Mouse (Mus musculus) embryonic facial prominence, embryonic 14.5 days (tissue): ENCODE data around the gene Frmd5. TPM values are rescaled to one million over a fixed set of nuclear protein-coding genes. Genes with fewer than 3 reads are reported as not detected.

Source experiments
- ATAC-seq: fragments of 200-750 bp; cut with Nextera tagmentation; 2 replicates; pipeline ENCODE4 v1.8.0; 2017; ENCODE audit warnings: low read depth, moderate number of reproducible peaks, moderate TSS enrichment
- DNase-seq: peaks from one replicate; pipeline ENCODE4 v3.0.0-alpha.2; 2015; ENCODE audit warnings: low spot score
- H3K27ac ChIP-seq: fragments of 300-500 bp; sonication (generic); replicated peaks from 2 replicates; pipeline ENCODE4 v1.5.1; 2014; ENCODE audit warnings: low read depth, mild to moderate bottlenecking, low read length, moderate library complexity
- H3K27me3 ChIP-seq: fragments of 300-500 bp; sonication (generic); replicated peaks from 2 replicates; pipeline ENCODE4 v1.6.1; 2014; ENCODE audit warnings: low read length; ENCODE audit not compliant: control insufficient read depth, insufficient read depth
- H3K36me3 ChIP-seq: fragments of 300-500 bp; sonication (generic); 2 replicates; pipeline ENCODE4 v1.6.1; 2014; ENCODE audit warnings: low read length, mixed read lengths; ENCODE audit not compliant: control insufficient read depth, insufficient read depth
- H3K4me1 ChIP-seq: fragments of 300-500 bp; sonication (generic); 2 replicates; pipeline ENCODE4 v1.6.1; 2014; ENCODE audit warnings: antibody characterized with exemption, low read length; ENCODE audit not compliant: control insufficient read depth, insufficient read depth
- H3K4me2 ChIP-seq: fragments of 300-500 bp; sonication (generic); 2 replicates; pipeline ENCODE4 v1.6.1; 2014; ENCODE audit warnings: low read depth, mild to moderate bottlenecking, low read length, moderate library complexity, mixed read lengths
- H3K4me3 ChIP-seq: fragments of 300-500 bp; sonication (generic); 2 replicates; pipeline ENCODE4 v1.5.1; 2014; ENCODE audit warnings: low read depth, mild to moderate bottlenecking, low read length
- H3K9ac ChIP-seq: fragments of 300-500 bp; sonication (generic); 2 replicates; pipeline ENCODE4 v1.6.1; 2014; ENCODE audit warnings: low read depth, mild to moderate bottlenecking, low read length, moderate library complexity, mixed read lengths
- H3K9me3 ChIP-seq: fragments of 300-500 bp; sonication (generic); 2 replicates; pipeline ENCODE4 v1.6.1; 2016; ENCODE audit warnings: low read length; ENCODE audit not compliant: control insufficient read depth
- WGBS: fragments of 180-500 bp; shearing (Covaris S2); extraction: QIAGEN DNeasy Blood & Tissue Kit; methylation state at CpG from one replicate; pipeline ENCODE4 v1.1.7; 2014; 5-methylcytosine and 5-hydroxymethylcytosine counted together
- polyA plus RNA-seq: library from polyadenylated mRNA; unstranded; fragments of >200 nt; fragmentation: Nextera tagmentation; extraction: Ambion mirVana; gene quantifications from 2 replicates; pipeline ENCODE4 v1.2.1, GENCODE M21; 2014

The Frmd5 gene
- polyA plus RNA-seq, 1 experiment from 2014 or later: 1.4 TPM

DNA sequence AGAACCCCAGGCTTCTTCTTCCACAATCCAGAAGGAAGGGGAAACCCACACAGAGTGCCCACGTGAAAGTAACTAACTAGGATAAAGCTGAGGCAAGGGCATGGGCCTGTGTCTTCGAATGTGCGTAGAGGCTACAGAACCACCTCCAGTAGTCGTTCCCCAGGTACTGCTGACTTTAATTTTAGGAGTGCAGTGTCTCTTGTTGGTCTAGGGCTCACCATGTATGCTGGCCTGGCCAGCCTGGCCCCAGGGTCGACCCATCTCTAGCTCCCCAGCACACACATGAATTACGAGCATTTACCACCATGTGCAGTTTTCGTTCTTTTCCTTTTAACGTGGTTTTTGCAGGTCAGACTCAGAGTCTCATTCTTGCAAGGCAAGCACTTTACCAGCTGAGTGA, 83.1 kb downstream of the Frmd5 start:
- H3K4me1 ChIP-seq: no peaks in the 10 kb centered on the region; the same call in 1 of the 2 replicates
- WGBS: 81% methylated on average over 8 of the region's 8 CpGs
- ATAC-seq (no peak), DNase-seq (no peak)
- no peaks in the 10 kb centered on the region for H3K27me3 ChIP-seq
- H3K4me2 ChIP-seq: no peak overlapping the region
- no peaks in the 10 kb centered on the region for H3K9me3 ChIP-seq
- H3K27ac ChIP-seq: no peak overlapping the region
- H3K36me3 ChIP-seq: no peaks in the 10 kb centered on the region
- no peak overlapping the region for H3K4me3 ChIP-seq
- no peak overlapping the region for H3K9ac ChIP-seq

DNA sequence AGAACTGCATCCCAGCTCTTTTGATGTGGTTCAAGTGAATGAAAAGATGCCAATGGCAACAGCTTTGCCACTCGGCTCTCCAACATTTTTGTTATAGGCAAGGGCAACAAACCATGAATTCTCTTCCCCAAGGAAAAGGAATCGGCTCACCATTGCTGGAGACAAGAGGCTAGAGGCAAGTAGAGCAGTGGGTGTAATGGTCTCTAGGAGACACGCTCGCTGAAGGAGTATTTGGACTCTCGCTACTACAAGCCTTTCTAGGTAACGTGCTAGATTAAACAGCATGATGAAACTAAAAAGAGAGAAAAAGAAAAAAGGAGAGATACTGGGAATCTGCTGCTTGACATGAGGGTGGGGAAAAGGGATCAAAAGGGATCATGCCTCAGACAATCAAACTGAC, 87.9 kb downstream of the Frmd5 start:
- H3K9ac ChIP-seq: no peak overlapping the region
- DNase-seq (no peak), ATAC-seq (no peak)
- H3K27ac ChIP-seq: no peak overlapping the region
- H3K4me3 ChIP-seq: no peak overlapping the region
- H3K27me3 ChIP-seq: no peaks in the 10 kb centered on the region
- H3K4me1 ChIP-seq: no peaks in the 10 kb centered on the region; the same call in 1 of the 2 replicates
- no peak overlapping the region for H3K4me2 ChIP-seq
- H3K9me3 ChIP-seq: no peaks in the 10 kb centered on the region
- no peaks in the 10 kb centered on the region for H3K36me3 ChIP-seq
- 80% methylated on average over 6 of the region's 6 CpGs for WGBS

DNA sequence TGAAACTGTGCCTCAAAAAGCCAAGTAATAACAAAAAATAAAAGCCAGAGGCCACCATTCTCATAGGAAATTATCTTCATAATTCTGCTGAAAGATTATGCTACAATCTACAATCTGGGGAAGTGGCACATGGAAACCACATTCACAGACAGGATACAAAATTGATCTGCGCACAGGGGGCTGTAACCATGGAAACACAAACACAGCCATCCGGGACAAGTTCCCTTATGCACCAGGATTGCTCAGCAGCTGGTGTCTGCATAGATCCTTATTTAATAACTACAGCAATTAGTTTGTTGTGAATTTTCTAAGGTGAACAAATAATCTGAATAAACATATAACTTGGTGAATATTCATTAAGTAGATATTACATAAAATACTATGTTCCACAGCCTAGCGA, 89.8 kb downstream of the Frmd5 start:
- Histone ChIP-seq H3K9me3 (0 out of 2 replicates have a peak, but pooled peaks cover 5% of the 10 kb centered on the region), H3K4me2 (no peak overlapping the region), H3K9ac (no peak overlapping the region), H3K4me3 (no peak overlapping the region), H3K36me3 (no peaks in the 10 kb centered on the region), H3K27me3 (no peaks in the 10 kb centered on the region), H3K27ac (no peak overlapping the region), H3K4me1 (no peaks in the 10 kb centered on the region)
- DNase-seq (peak; percentile 23), ATAC-seq (no peak)
- 59% methylated on average over 3 of the region's 3 CpGs for WGBS

DNA sequence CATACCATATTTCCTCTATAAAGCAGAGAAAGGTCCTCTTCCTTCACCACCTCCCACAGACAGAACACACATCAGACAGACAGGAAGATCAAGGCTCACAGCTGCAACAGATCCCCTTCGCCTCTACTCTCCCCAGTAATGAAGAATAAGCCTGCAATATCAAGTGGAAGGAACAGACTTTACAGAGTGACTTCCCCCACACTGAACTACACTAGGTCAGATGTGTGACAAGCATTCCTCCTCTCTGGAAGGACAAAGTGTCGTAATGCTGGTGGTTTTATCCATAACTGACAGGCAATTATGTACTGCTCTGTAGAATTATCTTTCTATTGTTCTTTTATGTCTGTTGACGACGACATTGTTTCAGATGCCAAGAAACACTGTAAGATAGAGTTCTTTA, 93.3 kb downstream of the Frmd5 start:
- no peak for ATAC-seq
- no peak for DNase-seq
- no peak overlapping the region for H3K27ac ChIP-seq
- WGBS: 69% methylated on average over 4 of the region's 4 CpGs
- H3K9ac ChIP-seq: no peak overlapping the region
- no peaks in the 10 kb centered on the region for H3K27me3 ChIP-seq
- no peaks in the 10 kb centered on the region for H3K4me1 ChIP-seq
- H3K9me3 ChIP-seq: 0 out of 2 replicates have a peak, but pooled peaks cover 5% of the 10 kb centered on the region
- no peak overlapping the region for H3K4me2 ChIP-seq
- no peaks in the 10 kb centered on the region for H3K36me3 ChIP-seq
- no peak overlapping the region for H3K4me3 ChIP-seq

DNA sequence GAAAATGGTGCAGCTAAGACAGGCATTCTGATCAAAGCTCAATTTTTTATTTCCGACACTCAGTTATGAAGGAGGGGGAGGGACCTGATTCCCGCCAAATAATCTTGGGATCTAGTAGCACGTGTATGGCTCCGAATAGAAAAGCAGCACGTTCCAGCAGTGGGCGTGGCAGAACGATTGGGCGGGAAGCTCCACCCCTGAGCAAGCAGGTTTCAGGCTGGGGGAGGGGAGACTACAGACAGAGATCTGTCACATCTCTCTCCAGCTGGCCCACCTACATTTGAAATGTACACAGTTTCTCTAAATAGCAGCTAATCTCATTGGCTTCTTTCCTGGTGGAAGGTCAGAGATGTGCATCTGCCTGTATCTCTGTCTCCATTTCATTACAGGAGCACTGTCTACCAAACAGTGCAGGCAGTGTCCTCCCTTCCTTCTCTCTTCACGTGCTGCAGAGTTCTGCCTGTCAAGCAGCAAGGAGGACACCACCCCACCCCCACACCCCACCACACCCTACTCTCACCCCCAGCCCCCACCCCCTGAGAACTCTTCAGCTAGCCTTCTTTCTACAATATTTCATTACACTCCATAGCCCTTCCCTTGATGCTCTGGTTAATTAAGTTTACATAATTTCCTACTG, 95.0 kb downstream of the Frmd5 start:
- no peaks in the 10 kb centered on the region for H3K27me3 ChIP-seq
- H3K9me3 ChIP-seq: 0 out of 2 replicates have a peak, but pooled peaks cover 5% of the 10 kb centered on the region
- WGBS: 25% methylated on average over 9 of the region's 9 CpGs
- H3K4me3 ChIP-seq: no peak overlapping the region
- ATAC-seq: 0 out of 2 replicates have a peak, but pooled peaks have one; percentile 12
- H3K4me2 ChIP-seq: no peak overlapping the region
- no peak overlapping the region for H3K27ac ChIP-seq
- no peaks in the 10 kb centered on the region for H3K36me3 ChIP-seq
- H3K9ac ChIP-seq: no peak overlapping the region
- H3K4me1 ChIP-seq: no peaks in the 10 kb centered on the region
- peak; percentile 22 for DNase-seq

DNA sequence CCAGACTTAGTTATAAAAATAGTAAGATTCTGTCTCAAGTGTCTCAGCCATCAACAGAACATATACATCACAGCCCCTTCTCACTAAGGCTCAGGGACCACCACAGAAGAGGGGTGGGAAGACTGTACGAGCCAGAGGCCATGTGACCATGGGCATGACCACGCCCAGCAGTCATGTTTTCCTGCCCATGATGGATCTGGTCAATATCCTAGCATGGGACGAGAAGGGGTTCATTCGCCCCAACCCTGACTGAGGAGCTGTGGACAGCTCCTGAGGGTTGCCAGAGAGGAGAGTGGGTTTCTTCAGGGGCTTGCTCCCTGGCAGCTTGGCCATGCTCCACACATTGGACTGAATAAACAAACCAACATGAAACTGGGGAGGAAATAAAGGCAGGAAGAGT, 97.8 kb downstream of the Frmd5 start:
- H3K27ac ChIP-seq: no peak overlapping the region
- H3K4me1 ChIP-seq: no peaks in the 10 kb centered on the region
- no peak overlapping the region for H3K9ac ChIP-seq
- no peaks in the 10 kb centered on the region for H3K27me3 ChIP-seq
- no peaks in the 10 kb centered on the region for H3K36me3 ChIP-seq
- H3K9me3 ChIP-seq: 0 out of 2 replicates have a peak, but pooled peaks cover 5% of the 10 kb centered on the region
- no peak overlapping the region for H3K4me3 ChIP-seq
- no peak overlapping the region for H3K4me2 ChIP-seq
- ATAC-seq (no peak), DNase-seq (no peak)
- 77% methylated on average over 4 of the region's 4 CpGs for WGBS

DNA sequence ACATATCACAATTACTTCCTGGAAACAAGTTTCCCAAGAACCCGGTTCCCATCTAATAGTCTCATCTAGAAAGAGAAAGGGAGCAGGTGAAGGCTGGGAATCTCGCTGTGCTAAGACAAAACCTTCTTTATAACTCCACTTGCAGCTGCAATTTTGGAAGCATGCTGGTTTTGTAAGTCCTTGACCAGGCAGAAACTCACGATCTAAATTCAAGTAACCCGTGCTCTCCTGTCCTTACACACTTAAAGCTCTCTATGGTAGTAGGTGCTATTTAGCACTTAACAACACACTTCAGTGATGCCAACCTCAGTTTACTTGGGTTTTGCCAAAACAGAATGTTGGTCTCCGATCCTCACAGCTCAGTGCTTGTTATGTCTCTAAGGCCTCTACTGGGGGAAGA, 99.4 kb downstream of the Frmd5 start:
- no peak for ATAC-seq
- no peak overlapping the region for H3K4me2 ChIP-seq
- H3K27ac ChIP-seq: no peak overlapping the region
- H3K9ac ChIP-seq: no peak overlapping the region
- no peaks in the 10 kb centered on the region for H3K9me3 ChIP-seq
- no peak for DNase-seq
- 72% methylated on average over 5 of the region's 5 CpGs for WGBS
- no peaks in the 10 kb centered on the region for H3K27me3 ChIP-seq
- H3K4me1 ChIP-seq: no peaks in the 10 kb centered on the region
- H3K4me3 ChIP-seq: no peak overlapping the region
- H3K36me3 ChIP-seq: no peaks in the 10 kb centered on the region

DNA sequence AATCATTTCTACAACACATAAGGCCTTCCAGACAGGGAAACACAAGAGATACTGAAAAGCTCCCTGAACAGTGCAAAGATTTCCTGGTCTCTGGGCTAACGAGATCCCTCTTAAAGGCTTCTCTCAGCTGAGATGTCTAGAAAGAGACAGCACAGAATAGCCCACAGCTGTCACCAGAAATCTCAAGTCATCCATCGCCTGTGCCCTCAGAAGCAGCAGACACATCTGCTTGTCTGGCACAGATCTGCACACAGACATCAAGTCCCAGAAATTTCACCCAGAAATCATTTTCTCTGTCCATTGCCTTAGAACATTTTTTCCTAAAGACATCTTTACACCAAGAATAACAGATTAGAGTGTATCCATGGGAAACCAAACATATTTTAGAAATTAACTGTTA, 101.1 kb downstream of the Frmd5 start:
- DNase-seq (no peak), ATAC-seq (no peak)
- no peaks in the 10 kb centered on the region for H3K4me1 ChIP-seq
- no peak overlapping the region for H3K4me2 ChIP-seq
- no peak overlapping the region for H3K9ac ChIP-seq
- no peaks in the 10 kb centered on the region for H3K27me3 ChIP-seq
- no peaks in the 10 kb centered on the region for H3K36me3 ChIP-seq
- no peaks in the 10 kb centered on the region for H3K9me3 ChIP-seq
- H3K4me3 ChIP-seq: no peak overlapping the region
- WGBS: 66% methylated on average over 2 of the region's 2 CpGs
- H3K27ac ChIP-seq: no peak overlapping the region

DNA sequence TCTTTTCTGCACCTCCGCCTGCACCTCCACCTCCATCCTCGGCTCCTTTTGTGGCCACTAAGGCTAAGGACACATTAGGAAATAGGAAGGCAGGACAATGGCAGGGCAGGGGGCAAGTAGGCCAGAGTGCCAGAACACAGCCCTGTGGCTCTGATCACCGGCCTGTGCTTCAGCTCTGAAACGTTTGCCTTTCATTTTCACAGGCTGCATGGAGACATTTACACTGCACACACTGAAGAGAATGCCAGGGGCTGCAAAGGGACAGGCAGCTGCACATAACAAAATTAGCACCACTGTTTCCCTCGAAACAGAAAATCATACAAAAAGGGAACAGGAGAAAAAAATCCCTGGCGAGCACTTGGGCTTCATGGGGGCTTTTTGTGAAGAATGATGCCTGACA, 107.6 kb downstream of the Frmd5 start:
- Histone ChIP-seq H3K4me3 (no peak overlapping the region), H3K27ac (no peak overlapping the region), H3K27me3 (no peaks in the 10 kb centered on the region), H3K36me3 (no peaks in the 10 kb centered on the region), H3K9me3 (no peaks in the 10 kb centered on the region), H3K4me2 (no peak overlapping the region), H3K4me1 (no peaks in the 10 kb centered on the region), H3K9ac (no peak overlapping the region)
- DNase-seq: no peak
- no peak for ATAC-seq
- 45% methylated on average over 6 of the region's 6 CpGs for WGBS
